Mouse (Mus musculus): ENCODE measurements around the gene Myl7. TPM values are rescaled to one million over a fixed set of nuclear protein-coding genes. Genes with fewer than 3 reads are reported as not detected.

The Myl7 gene
- polyA plus RNA-seq, 1 experiment from 2014 or later, result 3.5 TPM

Other genes starting within 250 kb of the Myl7 start
- 180 and 183 TPM in 2 replicates for gene Mrps24, start 183.1 kb downstream of the Myl7 start, polyA plus RNA-seq (2015; fragmentation: Nextera tagmentation; extraction: Ambion mirVana)
- 26.8 and 29.1 TPM in 2 replicates for gene Urgcp, start 136.4 kb downstream of the Myl7 start, polyA plus RNA-seq (2015; fragmentation: Nextera tagmentation; extraction: Ambion mirVana)
- 143 and 168 TPM in 2 replicates for gene Dbnl, start 110.3 kb downstream of the Myl7 start, polyA plus RNA-seq (2015; fragmentation: Nextera tagmentation; extraction: Ambion mirVana)
- 3.5 and 8.8 TPM in 2 replicates for gene Pgam2, start 95.0 kb downstream of the Myl7 start, polyA plus RNA-seq (2015; fragmentation: Nextera tagmentation; extraction: Ambion mirVana)
- gene Polm, start 60.8 kb downstream of the Myl7 start, polyA plus RNA-seq (2015; fragmentation: Nextera tagmentation; extraction: Ambion mirVana), result 5.0 and 5.4 TPM in 2 replicates
- 23.6 and 24.7 TPM in 2 replicates for gene Aebp1, start 36.8 kb downstream of the Myl7 start, polyA plus RNA-seq (2015; fragmentation: Nextera tagmentation; extraction: Ambion mirVana)
- gene Pold2, start 20.5 kb downstream of the Myl7 start, polyA plus RNA-seq (2015; fragmentation: Nextera tagmentation; extraction: Ambion mirVana), result 52.2 and 59.0 TPM in 2 replicates
- gene Gck, start 51.3 kb upstream of the Myl7 start, polyA plus RNA-seq (2015; fragmentation: Nextera tagmentation; extraction: Ambion mirVana), result 3.0 and 3.3 TPM in 2 replicates
- gene Ykt6, start 56.9 kb upstream of the Myl7 start, polyA plus RNA-seq (2015; fragmentation: Nextera tagmentation; extraction: Ambion mirVana), result 68.9 and 71.2 TPM in 2 replicates
- gene Camk2b, start 167.6 kb upstream of the Myl7 start, polyA plus RNA-seq (2015; fragmentation: Nextera tagmentation; extraction: Ambion mirVana), result 55.6 and 55.8 TPM in 2 replicates

All from neural tube, embryonic 13.5 days (tissue).